Mouse (Mus musculus): ENCODE measurements around the gene Rsph10b. TPM values are rescaled to one million over a fixed set of nuclear protein-coding genes. Genes with fewer than 3 reads are reported as not detected.

Gene Rsph10b
- 1 to 10 TPM; 3.7 to 3.9 TPM for total RNA-seq (2021)
- long read RNA-seq, experiment 1, partial matches to known transcripts, result 1 of 6 reads
- long read RNA-seq, experiment 1, other reads (novel, unspliced or antisense), result 4 of 6 reads
- long read RNA-seq, experiment 2, partial matches to known transcripts, result 0 of 1 reads
- long read RNA-seq, experiment 2, other reads (novel, unspliced or antisense), result 0 of 1 reads

- DNase-seq (ENCODE audit: low spot score in 2 of 2), result no peak
Observed at GRCm38 (mm10) chr5:143932831-143933230, at the start of gene Rsph10b. Gene Rsph10b (plus strand): TSS chr5:143933035.

- no peak for DNase-seq (ENCODE audit: low spot score in 2 of 2)
Observed at GRCm38 (mm10) chr5:143885274-143885673, 47.6 kb upstream of the Rsph10b start.

- no peak for DNase-seq (ENCODE audit: low spot score in 2 of 2)
Observed at GRCm38 (mm10) chr5:143890741-143891140, 42.1 kb upstream of the Rsph10b start.

GRCm38 (mm10) chr5:143892255-143892886 is 40.5 kb upstream of the Rsph10b start:
- DNase-seq (ENCODE audit: low spot score in 2 of 2), result peak in 1 of 2 experiments; percentile 26

GRCm38 (mm10) chr5:143893396-143893795 is 39.4 kb upstream of the Rsph10b start:
- DNase-seq (ENCODE audit: low spot score in 2 of 2), result no peak

- DNase-seq (ENCODE audit: low spot score in 2 of 2), result no peak
Observed at GRCm38 (mm10) chr5:143897635-143898330, 35.1 kb upstream of the Rsph10b start, which contains the start of gene Ankrd61. Gene Ankrd61 (minus strand): TSS chr5:143897685.

- no peak for DNase-seq (ENCODE audit: low spot score in 2 of 2)
Observed at GRCm38 (mm10) chr5:143902111-143902510, 30.7 kb upstream of the Rsph10b start.

- DNase-seq (ENCODE audit: low spot score in 2 of 2), result no peak
Observed at GRCm38 (mm10) chr5:143903813-143904212, 29.0 kb upstream of the Rsph10b start.

GRCm38 (mm10) chr5:143906429-143906828 is 26.4 kb upstream of the Rsph10b start:
- DNase-seq (ENCODE audit: low spot score in 2 of 2), result no peak

- no peak for DNase-seq (ENCODE audit: low spot score in 2 of 2)
Observed at GRCm38 (mm10) chr5:143908926-143909325, 23.9 kb upstream of the Rsph10b start.

- DNase-seq (ENCODE audit: low spot score in 2 of 2), result peak; percentile 94 to 97
Observed at GRCm38 (mm10) chr5:143909417-143910400, 23.1 kb upstream of the Rsph10b start, which contains the start of the genes Aimp2 and Pms2. Gene Aimp2 (minus strand): TSS chr5:143909847. Gene Pms2 (plus strand): TSS chr5:143909964.

- DNase-seq (ENCODE audit: low spot score in 2 of 2), result no peak
Observed at GRCm38 (mm10) chr5:143916221-143916620, 16.6 kb upstream of the Rsph10b start.

GRCm38 (mm10) chr5:143917418-143917817 is 15.4 kb upstream of the Rsph10b start:
- no peak for DNase-seq (ENCODE audit: low spot score in 2 of 2)

GRCm38 (mm10) chr5:143918120-143918519 is 14.7 kb upstream of the Rsph10b start:
- no peak for DNase-seq (ENCODE audit: low spot score in 2 of 2)

GRCm38 (mm10) chr5:143924781-143925452 is 7.9 kb upstream of the Rsph10b start:
- no peak for DNase-seq (ENCODE audit: low spot score in 2 of 2)

GRCm38 (mm10) chr5:143927875-143928274 is 5.0 kb upstream of the Rsph10b start, which contains the start of gene Gm42421:
Gene Gm42421 (plus strand): TSS chr5:143928175.
- no peak for DNase-seq (ENCODE audit: low spot score in 2 of 2)

GRCm38 (mm10) chr5:143929291-143929690 is 3.5 kb upstream of the Rsph10b start:
- DNase-seq (ENCODE audit: low spot score in 2 of 2), result no peak

- no peak for DNase-seq (ENCODE audit: low spot score in 2 of 2)
Observed at GRCm38 (mm10) chr5:143930656-143931055, 2.2 kb upstream of the Rsph10b start.

GRCm38 (mm10) chr5:143931863-143932580 is 813 bp upstream of the Rsph10b start:
- DNase-seq (ENCODE audit: low spot score in 2 of 2), result no peak

GRCm38 (mm10) chr5:143933414-143933813 is 579 bp downstream of the Rsph10b start:
- no peak for DNase-seq (ENCODE audit: low spot score in 2 of 2)
